Mouse (Mus musculus): ENCODE results near the gene Cpne8. TPM values are rescaled to one million over a fixed set of nuclear protein-coding genes. Genes with fewer than 3 reads are reported as not detected.
A peak's percentile ranks its signal among the peaks of the same experiment; 100 is the strongest.

Cpne8 gene
- 24.0 and 26.4 TPM in 2 replicates for polyA plus RNA-seq (2015; fragmentation: Nextera tagmentation; extraction: Ambion mirVana)

- Histone ChIP-seq H3K27me3 (replicated peaks; ENCODE audit: control insufficient read depth, insufficient read depth, low read length) (no peaks in the 10 kb centered on the region), H3K4me2 (ENCODE audit: low read length) (peak within 1 kb of the TSS; percentile 71), H3K4me1 (ENCODE audit: control insufficient read depth, insufficient read depth, low read depth, low read length) (peaks cover 3% of the 10 kb centered on the region), H3K9me3 (ENCODE audit: control insufficient read depth, low read length) (no peaks in the 10 kb centered on the region), H3K27ac (ENCODE audit: low read depth, low read length) (peak within 1 kb of the TSS; percentile 77), H3K9ac (ENCODE audit: low read depth, low read length) (peak within 1 kb of the TSS; percentile 85), H3K36me3 (ENCODE audit: control insufficient read depth, insufficient read depth, low read length) (no peaks in the 10 kb centered on the region), H3K4me3 (ENCODE audit: low read length) (peak within 1 kb of the TSS; percentile 69)
- whole genome bisulfite sequencing = under 1% methylated on average over 56 of the region's 56 CpGs
- peak; percentile 91 for ATAC-seq
Measured at GRCm38 (mm10) chr15:90678985-90679759, at the start of gene Cpne8. Cpne8 (minus strand) TSS chr15:90679432.

- H3K9me3 ChIP-seq (ENCODE audit: control insufficient read depth, low read length) = no peaks in the 10 kb centered on the region
- no peaks in the 10 kb centered on the region for H3K27me3 ChIP-seq (replicated peaks; ENCODE audit: control insufficient read depth, insufficient read depth, low read length)
- H3K36me3 ChIP-seq (ENCODE audit: control insufficient read depth, insufficient read depth, low read length) = no peaks in the 10 kb centered on the region
- WGBS = 91% methylated on average over 4 of the region's 4 CpGs
- H3K4me2 ChIP-seq (ENCODE audit: low read length) = no peak overlapping the region
- H3K4me3 ChIP-seq (ENCODE audit: low read length) = no peak overlapping the region
- H3K4me1 ChIP-seq (ENCODE audit: control insufficient read depth, insufficient read depth, low read depth, low read length) = no peaks in the 10 kb centered on the region
- H3K27ac ChIP-seq (ENCODE audit: low read depth, low read length) = no peak overlapping the region
- no peak for ATAC-seq
- H3K9ac ChIP-seq (ENCODE audit: low read depth, low read length) = no peak overlapping the region
Measured at GRCm38 (mm10) chr15:90717717-90718116, 38.5 kb upstream of the Cpne8 start.

GRCm38 (mm10) chr15:90709296-90709695, 30.1 kb upstream of the Cpne8 start:
- Histone ChIP-seq H3K4me3 (ENCODE audit: low read length) (no peak overlapping the region), H3K36me3 (ENCODE audit: control insufficient read depth, insufficient read depth, low read length) (no peaks in the 10 kb centered on the region), H3K27ac (ENCODE audit: low read depth, low read length) (no peak overlapping the region), H3K9ac (ENCODE audit: low read depth, low read length) (no peak overlapping the region), H3K9me3 (ENCODE audit: control insufficient read depth, low read length) (no peaks in the 10 kb centered on the region), H3K4me1 (ENCODE audit: control insufficient read depth, insufficient read depth, low read depth, low read length) (no peaks in the 10 kb centered on the region), H3K27me3 (replicated peaks; ENCODE audit: control insufficient read depth, insufficient read depth, low read length) (no peaks in the 10 kb centered on the region), H3K4me2 (ENCODE audit: low read length) (no peak overlapping the region)
- no peak for ATAC-seq
- WGBS = 78% methylated on average over 7 of the region's 7 CpGs

- Histone ChIP-seq H3K4me3 (ENCODE audit: low read length) (no peak overlapping the region), H3K9me3 (ENCODE audit: control insufficient read depth, low read length) (no peaks in the 10 kb centered on the region), H3K36me3 (ENCODE audit: control insufficient read depth, insufficient read depth, low read length) (no peaks in the 10 kb centered on the region), H3K4me2 (ENCODE audit: low read length) (no peak overlapping the region), H3K27me3 (replicated peaks; ENCODE audit: control insufficient read depth, insufficient read depth, low read length) (no peaks in the 10 kb centered on the region), H3K27ac (ENCODE audit: low read depth, low read length) (no peak overlapping the region), H3K4me1 (ENCODE audit: control insufficient read depth, insufficient read depth, low read depth, low read length) (no peaks in the 10 kb centered on the region; the same call in 1 of the 2 replicates), H3K9ac (ENCODE audit: low read depth, low read length) (no peak overlapping the region)
- WGBS = 63% methylated on average over 5 of the region's 5 CpGs
- ATAC-seq = no peak
Measured at GRCm38 (mm10) chr15:90704314-90704713, 25.1 kb upstream of the Cpne8 start.

- no peaks in the 10 kb centered on the region for H3K27me3 ChIP-seq (replicated peaks; ENCODE audit: control insufficient read depth, insufficient read depth, low read length)
- WGBS = 43% methylated on average over 11 of the region's 11 CpGs
- no peak overlapping the region for H3K4me2 ChIP-seq (ENCODE audit: low read length)
- H3K9me3 ChIP-seq (ENCODE audit: control insufficient read depth, low read length) = no peaks in the 10 kb centered on the region
- H3K4me3 ChIP-seq (ENCODE audit: low read length) = no peak overlapping the region
- no peak overlapping the region for H3K27ac ChIP-seq (ENCODE audit: low read depth, low read length)
- no peak for ATAC-seq
- no peak overlapping the region for H3K9ac ChIP-seq (ENCODE audit: low read depth, low read length)
- no peaks in the 10 kb centered on the region for H3K36me3 ChIP-seq (ENCODE audit: control insufficient read depth, insufficient read depth, low read length)
- no peaks in the 10 kb centered on the region; the same call in 1 of the 2 replicates for H3K4me1 ChIP-seq (ENCODE audit: control insufficient read depth, insufficient read depth, low read depth, low read length)
Measured at GRCm38 (mm10) chr15:90703502-90704232, 24.4 kb upstream of the Cpne8 start.

- Histone ChIP-seq H3K9ac (ENCODE audit: low read depth, low read length) (no peak overlapping the region), H3K9me3 (ENCODE audit: control insufficient read depth, low read length) (no peaks in the 10 kb centered on the region), H3K27me3 (replicated peaks; ENCODE audit: control insufficient read depth, insufficient read depth, low read length) (no peaks in the 10 kb centered on the region), H3K4me3 (ENCODE audit: low read length) (no peak overlapping the region), H3K27ac (ENCODE audit: low read depth, low read length) (no peak overlapping the region), H3K4me2 (ENCODE audit: low read length) (no peak overlapping the region), H3K4me1 (ENCODE audit: control insufficient read depth, insufficient read depth, low read depth, low read length) (no peaks in the 10 kb centered on the region), H3K36me3 (ENCODE audit: control insufficient read depth, insufficient read depth, low read length) (no peaks in the 10 kb centered on the region)
- 92% methylated on average over 6 of the region's 6 CpGs for WGBS
- ATAC-seq = no peak
Measured at GRCm38 (mm10) chr15:90686770-90687169, 7.5 kb upstream of the Cpne8 start.

GRCm38 (mm10) chr15:90679760-90680579, 738 bp upstream of the Cpne8 start:
- ATAC-seq = peak; percentile 88
- Histone ChIP-seq H3K9me3 (ENCODE audit: control insufficient read depth, low read length) (no peaks in the 10 kb centered on the region), H3K9ac (ENCODE audit: low read depth, low read length) (peak overlapping the region; percentile 85), H3K4me3 (ENCODE audit: low read length) (peak overlapping the region; percentile 69), H3K36me3 (ENCODE audit: control insufficient read depth, insufficient read depth, low read length) (no peaks in the 10 kb centered on the region), H3K27ac (ENCODE audit: low read depth, low read length) (peak overlapping the region; percentile 77), H3K27me3 (replicated peaks; ENCODE audit: control insufficient read depth, insufficient read depth, low read length) (no peaks in the 10 kb centered on the region), H3K4me2 (ENCODE audit: low read length) (peak overlapping the region; percentile 71), H3K4me1 (ENCODE audit: control insufficient read depth, insufficient read depth, low read depth, low read length) (peaks cover 3% of the 10 kb centered on the region)
- WGBS = 3% methylated on average over 33 of the region's 36 CpGs

GRCm38 (mm10) chr15:90678488-90678887, 744 bp downstream of the Cpne8 start:
- no peak for ATAC-seq
- peaks cover 3% of the 10 kb centered on the region for H3K4me1 ChIP-seq (ENCODE audit: control insufficient read depth, insufficient read depth, low read depth, low read length)
- H3K9ac ChIP-seq (ENCODE audit: low read depth, low read length) = peak overlapping the region; percentile 85
- no peaks in the 10 kb centered on the region for H3K9me3 ChIP-seq (ENCODE audit: control insufficient read depth, low read length)
- H3K27me3 ChIP-seq (replicated peaks; ENCODE audit: control insufficient read depth, insufficient read depth, low read length) = no peaks in the 10 kb centered on the region
- H3K4me3 ChIP-seq (ENCODE audit: low read length) = peak overlapping the region; percentile 69
- H3K27ac ChIP-seq (ENCODE audit: low read depth, low read length) = no peak overlapping the region
- 2% methylated on average over 19 of the region's 19 CpGs for WGBS
- no peaks in the 10 kb centered on the region for H3K36me3 ChIP-seq (ENCODE audit: control insufficient read depth, insufficient read depth, low read length)
- H3K4me2 ChIP-seq (ENCODE audit: low read length) = peak overlapping the region; percentile 71

All from hindbrain, embryonic 16.5 days (tissue).